Mouse (Mus musculus) forelimb bud, embryonic 11.5 days (tissue): ENCODE measurements around the gene F3.
"Not testable (repeated sequence)": the region's sequence is repeated elsewhere in the genome, so short reads cannot be mapped to it uniquely, and the experiment has no call there.

Source experiments
- DNase-seq: peaks from one replicate; pipeline ENCODE4 v3.0.0-alpha.2; 2012; ENCODE audit warnings: low read depth, low spot score

The F3 gene

DNA sequence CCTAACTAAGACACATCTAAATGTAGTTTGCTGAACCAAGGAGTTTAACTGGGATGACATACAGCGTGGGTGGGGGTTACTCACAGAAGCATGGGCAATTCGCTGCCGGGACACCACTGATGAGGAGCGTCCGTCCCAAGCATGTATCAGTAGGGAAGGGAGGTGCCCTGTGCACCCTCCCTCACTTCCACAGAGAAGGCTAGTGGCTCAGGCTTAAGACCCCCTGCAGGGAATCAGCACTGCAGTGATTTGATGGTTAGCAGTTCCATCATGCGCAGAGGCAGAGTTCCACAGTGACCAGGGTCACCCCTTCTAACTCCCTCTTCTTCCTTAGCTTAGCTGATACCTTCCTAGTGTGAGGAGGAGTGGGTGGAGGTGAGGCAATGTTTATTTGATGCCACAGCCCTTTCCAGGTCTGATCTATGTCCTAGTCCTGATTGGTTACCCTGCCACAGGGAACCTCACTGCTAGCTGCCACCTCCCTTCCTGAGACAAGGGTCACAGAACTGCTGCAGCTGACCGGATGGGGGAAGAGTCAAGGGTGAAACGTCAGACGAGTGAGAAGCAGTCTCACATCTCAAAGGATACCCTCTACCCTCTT, 15.5 kb downstream of the F3 start:
- no peak for DNase-seq

DNA sequence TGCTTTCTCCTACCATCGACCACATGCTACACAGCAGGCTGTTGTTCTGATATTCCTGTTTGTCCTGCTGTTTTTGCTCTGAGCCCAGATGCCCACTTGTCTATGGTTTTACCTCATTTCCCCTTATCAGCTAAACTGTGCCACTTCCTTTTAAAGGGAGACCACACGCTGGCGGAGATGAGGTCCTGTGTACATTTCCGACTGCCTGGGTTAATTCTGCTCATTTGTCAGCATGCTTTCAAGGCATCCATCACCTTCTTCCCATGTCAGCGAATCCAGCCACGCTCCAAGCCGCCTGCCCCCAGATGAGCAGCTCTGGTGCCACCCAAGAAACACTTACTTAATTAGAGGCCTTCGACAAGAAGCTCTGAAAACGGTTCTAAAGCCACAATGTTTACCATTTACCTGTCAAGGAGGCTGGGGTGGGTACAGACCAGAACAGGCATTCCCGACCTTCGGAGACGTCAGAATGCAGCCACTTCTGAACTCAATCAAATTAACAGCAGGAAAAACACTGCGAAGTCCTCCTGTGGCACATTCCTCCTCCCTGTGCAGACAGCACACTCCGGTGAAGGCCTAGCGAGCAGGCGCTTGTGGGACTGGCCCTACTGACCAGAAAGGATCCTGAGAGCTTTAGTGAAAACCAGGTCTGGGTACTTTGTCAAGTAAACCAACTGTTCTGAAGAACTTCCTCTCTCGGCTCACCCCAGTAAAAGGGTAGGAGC, 16.3 kb downstream of the F3 start:
- DNase-seq: no peak

- not testable (repeated sequence) for DNase-seq
Observed at GRCm38 (mm10) chr3:121741186-121741848, 18.0 kb downstream of the F3 start.

GRCm38 (mm10) chr3:121754319-121755090, 31.2 kb downstream of the F3 start:
- not testable (repeated sequence) for DNase-seq

DNA sequence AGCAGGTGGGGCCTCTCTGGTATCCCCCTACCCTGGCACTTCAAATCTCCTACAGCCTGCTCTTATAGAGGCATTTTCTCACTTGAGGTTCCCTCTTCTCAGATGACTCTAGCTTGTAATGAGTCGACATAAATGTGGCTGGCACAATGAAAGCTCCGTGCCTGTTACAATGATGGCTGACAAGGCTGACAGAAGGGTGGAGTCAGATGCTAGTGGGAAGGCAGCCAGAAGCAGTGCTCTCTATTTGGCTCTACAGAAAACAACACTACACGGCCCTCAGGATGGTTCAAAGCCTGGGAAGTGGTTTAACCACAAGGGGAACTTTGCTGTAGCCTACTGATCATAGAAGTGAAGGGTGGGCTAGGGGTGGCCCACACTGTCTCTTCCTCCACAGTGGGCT, 31.8 kb downstream of the F3 start:
- no peak for DNase-seq

GRCm38 (mm10) chr3:121758373-121758772, 35.0 kb downstream of the F3 start:
- DNase-seq: no peak

- DNase-seq: no peak
Observed at GRCm38 (mm10) chr3:121762056-121762852, 38.9 kb downstream of the F3 start.

DNA sequence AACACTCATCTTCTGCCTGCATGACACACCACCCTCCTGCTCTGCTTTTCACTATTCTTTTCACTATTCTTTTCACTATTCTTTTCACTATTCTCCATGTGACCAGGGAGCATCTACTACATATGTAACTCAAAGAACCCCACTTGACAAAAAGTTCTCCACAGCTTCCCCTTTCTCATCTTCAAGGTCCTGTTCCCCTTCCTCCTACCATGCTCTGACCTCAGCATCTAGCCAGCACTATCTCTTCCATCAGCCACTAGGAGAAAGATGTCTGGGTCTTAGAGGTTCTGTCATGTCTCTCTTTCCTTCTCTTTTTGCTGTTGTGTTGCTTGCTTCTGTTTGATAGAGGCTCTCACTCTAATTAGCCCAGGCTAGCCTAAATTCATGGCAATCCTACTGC, 42.7 kb downstream of the F3 start:
- DNase-seq: no peak

- no peak for DNase-seq
Observed at GRCm38 (mm10) chr3:121766818-121767217, 43.5 kb downstream of the F3 start.

GRCm38 (mm10) chr3:121768770-121769169, 45.4 kb downstream of the F3 start:
- no peak for DNase-seq

DNA sequence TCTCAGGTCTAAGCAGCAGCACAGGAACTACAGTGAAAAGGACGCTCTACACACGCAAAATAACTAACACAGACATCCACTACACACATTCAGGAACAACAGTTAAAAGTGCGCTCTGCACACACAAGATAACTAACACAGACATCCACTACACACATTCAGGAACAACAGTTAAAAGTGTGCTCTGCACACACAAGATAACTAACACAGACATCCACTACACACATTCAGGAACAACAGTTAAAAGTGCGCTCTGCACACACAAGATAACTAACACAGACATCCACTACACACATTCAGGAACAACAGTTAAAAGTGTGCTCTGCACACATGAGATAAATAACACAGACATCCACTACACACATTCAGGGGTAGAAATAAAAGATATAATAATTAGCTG, 50.0 kb downstream of the F3 start:
- not testable (repeated sequence) for DNase-seq

DNA sequence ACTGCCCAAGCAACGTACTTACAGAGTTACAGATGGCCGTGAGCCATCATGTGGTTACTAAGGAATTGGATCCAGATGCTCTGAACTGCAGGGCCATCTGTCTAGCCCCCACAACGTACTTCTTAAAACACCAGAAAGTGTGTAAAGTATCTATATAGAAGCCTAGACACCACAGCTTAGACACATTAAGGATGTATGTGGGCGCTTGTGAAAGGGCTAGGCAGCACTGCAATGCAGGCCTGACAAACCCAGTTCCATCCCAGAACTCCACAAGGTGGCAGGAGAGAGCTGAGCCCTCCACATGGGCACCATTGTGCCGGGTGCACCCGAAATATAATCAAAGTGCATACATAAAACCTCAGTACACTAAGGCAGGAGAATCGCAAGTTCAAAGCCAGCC, 54.6 kb downstream of the F3 start:
- DNase-seq: peak; percentile 69

GRCm38 (mm10) chr3:121783020-121783419, 59.7 kb downstream of the F3 start:
- DNase-seq: no peak
